Mouse (Mus musculus) Patski (cell line): ENCODE data around the gene Olfr310. TPM values are rescaled to one million over a fixed set of nuclear protein-coding genes. Genes with fewer than 3 reads are reported as not detected.

ENCODE experiments used
- ATAC-seq: fragments of 100-300 bp; one replicate; pipeline ENCODE4 v1.8.0; 2021
- CTCF ChIA-PET: fragments of 350-600 bp; sonication (Branson Sonifier 250); formaldehyde crosslinking; loops from one replicate; lab custom pipeline; 2022; ENCODE audit warnings: inconsistent platforms; lab: Charles Lee
- POLR2A ChIA-PET: fragments of 350-600 bp; sonication (Branson Sonifier 250); formaldehyde crosslinking; loops from one replicate; lab custom pipeline; 2022; ENCODE audit warnings: antibody characterized with exemption, inconsistent platforms; lab: Charles Lee
- DNase-seq: peaks from one replicate; pipeline ENCODE4 v3.0.0-alpha.2; 2011; ENCODE audit warnings: low read depth, low spot score
- H3K27me3 ChIP-seq: fragments of 371-371 bp; one replicate; pipeline ENCODE4 v1.5.1; 2021
- CTCF ChIP-seq: fragments of 100-300 bp; IDR thresholded peaks from one replicate; pipeline ENCODE4 v1.5.1; 2021
- in situ Hi-C: fragments of 300-500 bp; cut with MboI; formaldehyde crosslinking; loops from 3 replicates; pipeline ENCODE4 v1.11.1; 2018; ENCODE audit warnings: low pct_unique_long_range_greater_than_20kb, mixed read lengths
- polyA plus RNA-seq: library from polyadenylated mRNA; unstranded; gene quantifications from one replicate; pipeline ENCODE4 v1.2.3, GENCODE M21; 2021

Gene Olfr310
- polyA plus RNA-seq: not detected

DNA sequence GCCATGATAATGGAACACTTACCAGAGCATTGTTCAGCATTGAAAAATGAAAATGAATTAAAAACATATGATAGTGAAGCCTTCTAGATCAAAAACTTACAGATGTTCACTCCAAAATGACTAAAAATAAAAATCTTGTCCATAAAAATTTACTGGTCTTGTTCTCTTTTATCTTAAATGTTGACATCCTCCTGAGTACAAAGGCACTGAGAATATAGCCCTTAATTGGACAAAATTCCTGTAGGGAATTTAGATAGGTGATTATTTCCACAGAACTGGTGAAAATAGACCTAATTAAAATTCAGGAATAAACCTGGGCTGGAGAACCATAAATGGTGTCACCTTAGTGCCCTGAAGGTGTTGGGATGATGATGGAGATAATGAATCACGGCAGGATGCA lies at the start of gene Olfr310:
Olfr310 (minus strand) TSS at position 101 of the 400 bp plus-strand sequence.
- DNase-seq: no peak
- TF ChIP-seq CTCF: no peak
- in situ Hi-C loops: no loop called here
- CTCF ChIA-PET: no interaction called here
- ATAC-seq: no peak
- no peaks in the 10 kb centered on the region for H3K27me3 ChIP-seq
- POLR2A ChIA-PET: no interaction called here

- DNase-seq (no peak), ATAC-seq (no peak)
- CTCF ChIA-PET: no interaction called here
- POLR2A ChIA-PET: no interaction called here
- in situ Hi-C loops: no loop called here
- H3K27me3 ChIP-seq: no peaks in the 10 kb centered on the region
- no peak for TF ChIP-seq CTCF
Measured at GRCm38 (mm10) chr7:86325530-86325929, 48.6 kb upstream of the Olfr310 start, which contains the start of gene Olfr308. Gene Olfr308 (minus strand): TSS chr7:86325630.

- in situ Hi-C loops: no loop called here
- TF ChIP-seq CTCF: no peak
Measured at GRCm38 (mm10) chr7:86321323-86321722, 44.4 kb upstream of the Olfr310 start.

GRCm38 (mm10) chr7:86313608-86314007 lies 36.6 kb upstream of the Olfr310 start, which contains the start of gene Olfr309:
Gene Olfr309 (minus strand): TSS chr7:86313708.
- ATAC-seq (no peak), DNase-seq (no peak)
- in situ Hi-C loops: no loop called here
- ChIA-PET POLR2A (no interaction called here), CTCF (no interaction called here)
- H3K27me3 ChIP-seq: no peaks in the 10 kb centered on the region
- no peak for TF ChIP-seq CTCF

More at GRCm38 (mm10) chr7:86321323-86321722, 44.4 kb upstream of the Olfr310 start:
- POLR2A ChIA-PET: no interaction called here
- ATAC-seq: no peak
- no peak for DNase-seq
- CTCF ChIA-PET: no interaction called here
- H3K27me3 ChIP-seq: no peaks in the 10 kb centered on the region

- DNase-seq: no peak
- POLR2A ChIA-PET: no interaction called here
- no peak for ATAC-seq
- no peak for TF ChIP-seq CTCF
- CTCF ChIA-PET: no interaction called here
- H3K27me3 ChIP-seq: no peaks in the 10 kb centered on the region
- in situ Hi-C loops: no loop called here
Measured at GRCm38 (mm10) chr7:86246208-86246607, 30.8 kb downstream of the Olfr310 start, which contains the start of gene Vmn2r76. Gene Vmn2r76 (minus strand): TSS chr7:86246308.

Other genes with a start within 250 kb of the Olfr310 start
- gene Vmn2r75, start 105.4 kb downstream of the Olfr310 start, polyA plus RNA-seq: not detected
- under 0.01 TPM for gene Vmn2r76, start 30.9 kb downstream of the Olfr310 start, polyA plus RNA-seq
- not detected for gene Olfr309, start 36.5 kb upstream of the Olfr310 start, polyA plus RNA-seq
- gene Olfr308, start 48.5 kb upstream of the Olfr310 start, polyA plus RNA-seq: not detected
- not detected for gene Olfr307, start 60.4 kb upstream of the Olfr310 start, polyA plus RNA-seq
- gene Olfr305, start 89.8 kb upstream of the Olfr310 start, polyA plus RNA-seq: not detected
- not detected for gene Olfr304, start 109.5 kb upstream of the Olfr310 start, polyA plus RNA-seq
- gene Olfr303, start 120.6 kb upstream of the Olfr310 start, polyA plus RNA-seq: not detected
- not detected for gene Olfr301, start 126.7 kb upstream of the Olfr310 start, polyA plus RNA-seq
- gene Olfr299, start 182.7 kb upstream of the Olfr310 start, polyA plus RNA-seq: not detected
- not detected for gene Olfr298, start 215.3 kb upstream of the Olfr310 start, polyA plus RNA-seq
- not detected for gene Olfr297, start 242.8 kb upstream of the Olfr310 start, polyA plus RNA-seq